Mouse (Mus musculus): ENCODE data around the gene Crlf1.

DNA sequence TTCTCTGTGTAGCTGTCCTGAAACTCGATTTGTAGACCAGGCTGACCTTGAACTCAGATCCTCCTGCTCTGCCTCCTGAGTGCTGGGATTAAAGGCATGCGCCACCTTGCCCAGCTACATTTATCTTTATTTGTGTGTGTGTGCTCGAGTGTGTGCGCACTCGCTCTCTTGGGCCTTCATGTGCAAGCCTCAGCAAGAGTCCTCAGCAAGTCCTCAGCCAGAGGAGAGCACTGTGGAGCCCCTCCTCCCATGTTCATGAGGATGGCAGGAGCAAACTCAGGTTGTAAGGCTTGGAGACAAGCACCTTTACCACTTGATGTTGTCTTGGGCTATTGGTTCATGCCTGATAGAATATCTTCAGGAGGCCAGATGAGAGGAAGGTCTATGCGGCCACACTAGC lies 54.8 kb downstream of the Crlf1 start:
- no peak for TF ChIP-seq CTCF (IDR thresholded peaks at IDR 0.05; ENCODE audit: low read depth, low read length)
- no peak for TF ChIP-seq POLR2A (IDR thresholded peaks at IDR 0.05; ENCODE audit: extremely low read depth, insufficient read depth, low read length)

Measured in liver, adult 2 months (tissue).